Mouse (Mus musculus) adipose tissue, adult 10 weeks (tissue): ENCODE measurements around the gene Ugp2. TPM values are rescaled to one million over a fixed set of nuclear protein-coding genes. Genes with fewer than 3 reads are reported as not detected.

Experiments used
- polyA plus RNA-seq: library from polyadenylated mRNA; stranded (reverse); fragments of 350-450 nt; fragmentation: Illumina TruSeq; extraction: RNeasy Lipid Tissue Mini Kit (QIAGEN cat#74804); gene quantifications from one replicate; pipeline ENCODE4 v1.2.3, GENCODE M21; 2014; ENCODE audit warnings: low read depth, low replicate concordance

Gene Ugp2
- 72.6 TPM for polyA plus RNA-seq

GRCm38 (mm10) chr11:21371122-21371806 lies at the start of gene Ugp2:
Gene Ugp2 (minus strand): TSS chr11:21371201.

Other genes with a start within 250 kb of the Ugp2 start
- gene Vps54, start 131.9 kb downstream of the Ugp2 start, polyA plus RNA-seq = 36.5 TPM
- 8.1 TPM for gene Wdpcp, start 201.0 kb upstream of the Ugp2 start, polyA plus RNA-seq
- 422 TPM for gene Mdh1, start 201.2 kb upstream of the Ugp2 start, polyA plus RNA-seq